Mouse (Mus musculus) T-cell, adult 2 months (primary cell): ENCODE results near the gene Fads2.

Experiments used
- DNase-seq: peaks from one replicate; pipeline ENCODE4 v3.0.0; 2022; ENCODE audit warnings: low spot score

Fads2 gene

DNA sequence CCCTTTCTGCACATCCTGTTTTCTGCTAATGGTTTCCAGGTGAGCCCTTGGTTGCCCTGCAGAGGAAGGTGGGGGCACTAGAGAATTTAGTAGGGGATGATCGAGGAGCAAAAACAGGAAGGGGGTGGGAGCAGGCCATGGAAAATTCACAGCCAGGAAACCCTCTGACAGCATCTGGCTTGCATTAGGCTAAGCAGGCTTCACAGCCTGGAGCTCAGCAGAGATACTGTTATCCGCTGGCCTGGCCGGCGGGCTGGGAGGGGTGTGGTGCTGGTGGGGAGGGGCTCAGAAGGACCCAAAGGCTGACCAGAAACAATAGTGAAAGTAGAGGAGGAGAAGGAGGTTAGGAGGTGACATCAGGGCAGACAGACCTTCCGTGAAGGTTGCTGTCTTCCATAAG lies 87.6 kb downstream of the Fads2 start:
- no peak for DNase-seq

DNA sequence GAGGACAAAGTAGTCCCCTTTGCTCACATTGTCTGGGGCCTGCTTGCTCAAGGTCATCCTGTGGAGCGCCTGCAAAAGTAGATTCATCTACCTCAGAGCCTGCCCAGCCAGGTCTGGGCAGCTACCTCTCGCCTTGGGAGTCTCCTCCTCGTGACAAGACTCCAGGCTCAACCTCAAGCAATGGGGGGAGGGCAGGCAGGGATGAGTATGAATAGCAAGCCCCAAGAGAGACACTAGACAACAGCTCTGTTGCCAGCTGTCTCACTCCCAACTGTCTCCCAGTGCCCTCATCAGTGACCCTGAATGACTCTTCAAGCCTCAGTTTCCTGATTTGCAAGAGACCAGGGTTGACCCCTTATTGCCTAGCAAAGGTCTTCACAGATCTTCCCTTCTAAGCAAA lies 88.2 kb downstream of the Fads2 start:
- no peak for DNase-seq

DNA sequence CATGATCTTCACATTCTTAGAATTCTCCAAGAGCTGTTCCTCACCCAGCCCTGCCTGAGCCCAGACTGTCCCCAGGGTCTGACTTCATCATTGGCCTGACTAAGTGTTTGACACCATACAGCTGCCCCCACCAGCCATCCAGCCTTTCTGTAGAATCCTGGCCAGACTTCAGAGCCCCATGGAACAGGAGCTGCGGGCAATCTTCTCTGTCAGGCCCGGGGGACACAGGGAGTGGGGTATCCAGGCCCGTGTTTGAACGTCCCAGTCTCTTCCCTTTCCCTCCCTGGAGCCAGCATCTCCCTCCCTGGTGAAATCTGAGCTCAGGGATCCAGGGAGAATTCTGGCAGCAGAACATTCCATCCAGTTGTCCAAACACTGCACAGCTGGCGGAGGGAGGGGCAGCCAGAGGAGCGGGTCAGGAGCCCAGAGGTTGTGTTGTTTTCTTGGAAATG lies 88.7 kb downstream of the Fads2 start:
- no peak for DNase-seq
